Mouse (Mus musculus) heart, postnatal 0 days (tissue): ENCODE measurements around the gene Gpr62.

Source experiments
- CTCF ChIP-seq: IDR thresholded peaks from 2 replicates; pipeline ENCODE4 v1.5.1; 2016; ENCODE audit warnings: antibody characterized with exemption, control low read depth, low read depth
- EP300 ChIP-seq: IDR thresholded peaks from 2 replicates; pipeline ENCODE4 v1.6.1; 2016; ENCODE audit warnings: antibody characterized with exemption, low read depth

DNA sequence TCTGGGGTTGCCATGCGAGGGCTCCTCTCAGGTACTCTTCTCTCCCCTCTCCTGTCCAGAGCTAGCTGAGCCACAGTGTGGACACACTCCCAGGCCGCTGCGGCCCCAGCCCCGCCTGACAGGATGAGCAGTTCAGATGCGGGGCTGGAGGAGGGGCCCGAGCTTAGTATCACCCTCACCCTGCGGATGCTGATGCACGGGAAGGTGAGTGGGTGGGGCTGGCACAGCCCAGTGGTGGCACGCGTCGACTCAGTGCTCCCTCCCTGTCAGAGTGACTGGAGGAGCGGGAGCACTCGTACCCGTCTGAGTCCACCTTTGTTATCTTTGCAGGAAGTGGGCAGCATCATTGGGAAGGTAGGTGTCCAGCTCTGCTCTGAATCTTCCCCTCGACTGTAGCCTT is 5.8 kb downstream of the Gpr62 start:
- TF ChIP-seq CTCF (no peak), EP300 (no peak)
